Mouse (Mus musculus) retina, postnatal 7 days (tissue): ENCODE results near the gene Cryba4.

ENCODE experiments used
- DNase-seq: peaks from one replicate; pipeline ENCODE4 v3.0.0-alpha.2; 2012; ENCODE audit warnings: low read depth, low spot score

The Cryba4 gene

GRCm38 (mm10) chr5:112286608-112286983 is 34.3 kb upstream of the Cryba4 start:
- DNase-seq, result no peak

- DNase-seq, result no peak
Observed at GRCm38 (mm10) chr5:112285548-112286085, 33.3 kb upstream of the Cryba4 start.

GRCm38 (mm10) chr5:112284203-112284582 is 31.9 kb upstream of the Cryba4 start:
- DNase-seq, result no peak

GRCm38 (mm10) chr5:112283543-112284202 is 31.4 kb upstream of the Cryba4 start:
- no peak for DNase-seq

GRCm38 (mm10) chr5:112282780-112283482 is 30.6 kb upstream of the Cryba4 start:
- DNase-seq, result no peak

- no peak for DNase-seq
Observed at GRCm38 (mm10) chr5:112282123-112282779, 29.9 kb upstream of the Cryba4 start.

- DNase-seq, result no peak
Observed at GRCm38 (mm10) chr5:112281676-112282075, 29.4 kb upstream of the Cryba4 start.

GRCm38 (mm10) chr5:112280863-112281660 is 28.7 kb upstream of the Cryba4 start:
- no peak for DNase-seq

GRCm38 (mm10) chr5:112280151-112280550 is 27.8 kb upstream of the Cryba4 start:
- no peak for DNase-seq

GRCm38 (mm10) chr5:112279181-112280021 is 27.1 kb upstream of the Cryba4 start:
- no peak for DNase-seq

GRCm38 (mm10) chr5:112277906-112278470 is 25.7 kb upstream of the Cryba4 start:
- no peak for DNase-seq

GRCm38 (mm10) chr5:112276907-112277348 is 24.6 kb upstream of the Cryba4 start:
- no peak for DNase-seq

GRCm38 (mm10) chr5:112276267-112276873 is 24.1 kb upstream of the Cryba4 start, which contains the start of gene Tpst2:
Gene Tpst2, plus strand, starts transcription at chr5:112276691.
- peak; percentile 99 for DNase-seq

- no peak for DNase-seq
Observed at GRCm38 (mm10) chr5:112275021-112275804, 22.9 kb upstream of the Cryba4 start.

GRCm38 (mm10) chr5:112273746-112274463 is 21.6 kb upstream of the Cryba4 start:
- DNase-seq, result no peak

GRCm38 (mm10) chr5:112272934-112273333 is 20.6 kb upstream of the Cryba4 start:
- no peak for DNase-seq

- no peak for DNase-seq
Observed at GRCm38 (mm10) chr5:112270764-112271541, 18.6 kb upstream of the Cryba4 start.
